Mouse (Mus musculus): ENCODE measurements around the gene Slc30a5.
A peak's percentile ranks its signal among the peaks of the same experiment; 100 is the strongest.
"Not testable (repeated sequence)": the region's sequence is repeated elsewhere in the genome, so short reads cannot be mapped to it uniquely, and the experiment has no call there.

Gene Slc30a5

DNA sequence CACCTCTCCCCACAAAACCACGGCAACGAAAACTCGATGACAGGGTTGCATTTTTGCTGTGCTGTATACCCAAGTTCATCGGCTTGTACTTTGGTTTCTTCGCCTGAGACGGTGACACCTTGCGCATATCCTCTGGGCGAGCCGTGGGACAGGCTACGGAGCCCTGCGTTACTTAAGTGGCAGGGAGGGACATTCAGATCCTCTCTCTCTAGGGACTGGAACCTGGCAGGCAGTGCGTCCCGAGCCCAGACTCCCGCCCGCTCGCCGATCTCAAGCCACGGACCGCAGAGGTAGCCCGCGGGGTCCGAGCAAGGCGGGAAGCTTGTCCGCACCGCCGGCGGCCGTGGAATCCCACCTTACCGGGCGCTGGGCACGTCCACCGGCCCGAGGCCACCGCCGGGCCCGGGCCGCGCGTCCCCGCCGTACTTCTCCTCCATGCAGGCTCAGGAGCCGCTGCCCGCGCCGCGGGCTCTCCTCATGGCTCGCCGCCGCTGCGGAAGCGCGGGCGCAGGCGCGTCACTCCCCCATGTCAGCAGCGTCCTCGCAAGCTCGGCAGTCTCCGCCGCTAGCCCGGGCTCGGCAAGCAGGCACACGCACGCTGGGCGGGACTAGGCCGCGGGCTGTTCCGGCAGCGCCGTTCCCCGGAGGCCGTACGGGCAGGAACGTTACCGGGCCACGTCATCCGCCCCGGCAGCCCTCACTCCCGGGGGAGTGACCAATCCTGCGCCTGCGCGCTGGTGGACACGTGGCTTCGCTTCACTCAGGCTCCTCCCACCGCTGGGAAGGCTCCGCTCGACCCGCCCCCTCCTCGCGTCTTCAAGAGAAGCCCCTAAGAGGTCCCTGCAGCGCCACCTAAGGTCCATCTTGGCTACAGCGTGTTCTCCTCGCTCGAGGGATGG is at the start of gene Slc30a5:
Slc30a5 (minus strand) TSS at position 687 of the 899 bp plus-strand sequence.
- DNase-seq (ENCODE audit: low spot score), result peak; percentile 97

DNA sequence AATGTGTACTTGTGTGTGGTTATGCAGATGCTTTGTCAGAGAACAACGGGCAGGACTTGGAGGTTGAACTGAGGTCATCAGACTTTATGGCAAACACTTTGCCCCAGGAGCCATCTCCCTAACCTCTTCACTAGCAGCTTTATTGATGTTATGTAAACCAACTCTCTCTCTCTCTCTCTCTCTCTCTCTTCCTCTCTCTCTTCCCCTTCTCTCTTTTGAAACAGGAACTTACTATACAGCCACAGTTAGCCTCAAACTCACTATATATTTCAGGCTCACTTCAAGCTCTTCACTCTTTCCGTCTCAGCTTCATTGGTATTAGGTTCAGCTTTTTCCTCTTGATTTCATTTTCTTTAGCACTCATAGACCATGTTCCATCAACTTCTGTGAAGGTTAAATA is 48.7 kb upstream of the Slc30a5 start:
- no peak for DNase-seq (ENCODE audit: low spot score)

DNA sequence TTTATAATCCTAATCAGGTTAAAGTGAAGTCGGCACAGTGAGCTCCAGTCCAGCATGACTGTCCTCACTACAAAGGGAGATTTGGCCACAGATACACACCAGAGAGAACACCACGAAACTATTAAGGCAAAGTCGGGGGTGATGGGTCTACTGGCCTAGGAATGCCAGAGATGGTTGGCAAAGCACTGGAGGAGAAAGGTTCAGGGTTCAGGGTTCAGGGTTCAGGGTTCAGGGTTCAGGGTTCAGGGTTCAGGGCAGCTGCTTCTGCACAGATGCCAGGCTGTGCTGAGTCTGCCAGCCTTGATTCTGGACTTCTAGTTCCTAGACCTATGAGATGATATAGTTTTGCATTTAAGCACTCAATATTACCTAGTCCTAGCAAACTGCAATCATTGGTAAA is 46.6 kb upstream of the Slc30a5 start:
- no peak for DNase-seq (ENCODE audit: low spot score)

DNA sequence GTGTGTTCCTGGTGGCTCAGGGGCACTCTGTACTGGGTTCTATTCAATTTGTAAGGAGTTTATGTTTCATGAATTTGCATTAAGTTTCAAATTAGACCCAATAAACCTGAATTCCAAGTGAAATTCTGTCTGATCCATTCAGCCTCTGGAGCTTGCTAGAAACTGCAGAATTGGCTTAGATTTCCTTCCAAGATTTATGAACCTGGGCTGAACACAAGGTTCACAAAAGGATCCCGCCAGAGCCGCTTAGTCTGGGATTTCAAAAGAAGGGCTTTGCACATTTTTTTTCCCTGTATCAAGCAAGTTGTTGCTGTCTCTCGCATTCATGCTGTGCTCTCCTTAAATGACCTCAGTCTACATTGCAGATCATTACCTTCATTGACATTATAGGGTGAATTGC is 46.1 kb upstream of the Slc30a5 start:
- DNase-seq (ENCODE audit: low spot score), result no peak

DNA sequence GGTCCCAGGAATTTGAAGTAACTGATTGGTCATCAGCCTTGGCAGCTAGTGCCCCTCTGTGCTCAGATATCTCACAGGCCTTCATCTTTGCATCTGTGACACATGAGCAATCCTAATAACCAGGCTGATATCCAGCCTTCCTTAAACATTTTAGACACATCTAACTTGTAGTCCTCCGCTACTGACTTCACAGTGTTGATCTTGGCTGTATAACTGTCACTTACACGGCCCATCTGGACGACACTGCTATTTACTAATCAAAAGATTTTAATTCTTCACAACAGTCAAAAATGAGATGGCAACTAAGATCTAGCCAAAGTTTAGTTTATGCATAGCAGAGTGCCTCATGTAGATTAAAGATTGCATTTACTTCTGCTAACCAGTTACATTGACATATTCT is 45.0 kb upstream of the Slc30a5 start:
- no peak for DNase-seq (ENCODE audit: low spot score)

DNA sequence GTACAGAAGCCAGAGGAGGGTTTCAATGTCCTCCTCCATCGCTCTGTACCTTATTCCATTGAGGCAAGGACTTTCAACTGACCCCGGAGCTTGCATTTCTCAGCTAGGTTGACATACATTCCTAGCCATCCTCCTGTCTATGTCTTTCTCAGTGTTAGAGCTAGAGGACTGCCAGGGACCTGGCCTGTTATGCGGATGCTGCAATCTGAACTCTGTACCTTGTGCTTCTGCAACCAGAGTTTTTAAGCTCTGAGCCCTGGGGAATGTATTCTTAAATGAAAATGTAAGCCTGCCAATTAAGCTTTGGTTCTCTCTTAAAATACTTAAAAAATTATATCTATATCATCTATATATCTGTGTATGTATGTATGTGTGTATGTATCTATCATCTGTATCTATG is 44.5 kb upstream of the Slc30a5 start:
- no peak for DNase-seq (ENCODE audit: low spot score)

DNA sequence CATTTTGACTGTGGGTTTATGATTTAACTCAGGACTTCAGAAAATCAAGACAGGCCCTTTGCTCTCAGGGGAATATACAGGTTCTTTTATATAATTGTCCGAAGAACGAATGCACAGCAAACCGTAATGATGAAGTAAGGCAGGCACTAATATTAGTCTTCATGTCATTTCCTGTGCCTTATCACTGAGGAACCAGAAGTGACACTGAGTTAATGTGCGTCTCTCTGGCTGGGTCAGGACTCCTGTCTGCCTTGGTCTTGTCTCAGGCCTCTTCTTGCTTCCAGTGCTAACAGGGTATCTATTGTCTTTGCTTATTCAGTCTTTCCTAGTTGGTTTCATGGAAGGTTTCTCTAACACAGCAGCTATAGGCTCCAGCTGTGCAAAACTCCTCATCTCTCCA is 41.9 kb upstream of the Slc30a5 start:
- DNase-seq (ENCODE audit: low spot score), result no peak

DNA sequence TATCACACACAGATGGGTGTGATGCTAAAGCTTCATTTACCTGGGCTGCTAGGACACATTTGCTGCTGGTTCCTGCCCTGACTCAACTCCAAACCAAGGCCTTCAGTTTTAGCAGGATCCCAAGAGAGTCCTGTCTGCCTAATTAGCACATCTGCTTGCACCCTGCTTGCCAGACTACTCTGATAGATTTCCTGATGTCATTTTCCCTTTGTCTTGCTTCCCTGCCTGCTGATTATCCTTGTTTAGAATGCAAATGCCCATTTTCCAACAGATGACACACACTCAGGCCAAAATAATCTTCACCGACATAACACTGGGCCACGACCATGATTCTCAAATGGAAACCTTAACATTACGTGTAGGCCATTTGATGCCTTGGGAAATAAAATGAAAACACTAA is 41.4 kb upstream of the Slc30a5 start:
- DNase-seq (ENCODE audit: low spot score), result no peak

DNA sequence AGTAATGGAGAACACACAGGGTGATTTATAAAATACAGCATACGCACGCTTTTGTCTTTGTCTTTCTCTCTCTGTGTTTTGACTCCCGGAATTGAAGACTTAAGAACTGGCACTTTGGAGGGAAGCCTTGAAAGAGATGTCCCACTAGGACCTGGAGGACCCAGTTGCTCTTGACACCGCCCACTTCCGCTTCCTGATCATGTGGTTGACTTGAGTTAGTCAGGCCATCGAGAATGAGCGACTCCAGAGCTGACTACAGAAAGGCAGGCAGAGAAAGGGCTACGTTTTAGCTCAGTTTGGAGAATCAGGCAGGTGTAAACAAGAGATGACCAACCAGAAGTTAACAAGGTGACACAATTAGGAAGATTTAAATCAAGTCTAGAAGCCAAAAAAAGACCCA is 40.3 kb upstream of the Slc30a5 start:
- no peak for DNase-seq (ENCODE audit: low spot score)

DNA sequence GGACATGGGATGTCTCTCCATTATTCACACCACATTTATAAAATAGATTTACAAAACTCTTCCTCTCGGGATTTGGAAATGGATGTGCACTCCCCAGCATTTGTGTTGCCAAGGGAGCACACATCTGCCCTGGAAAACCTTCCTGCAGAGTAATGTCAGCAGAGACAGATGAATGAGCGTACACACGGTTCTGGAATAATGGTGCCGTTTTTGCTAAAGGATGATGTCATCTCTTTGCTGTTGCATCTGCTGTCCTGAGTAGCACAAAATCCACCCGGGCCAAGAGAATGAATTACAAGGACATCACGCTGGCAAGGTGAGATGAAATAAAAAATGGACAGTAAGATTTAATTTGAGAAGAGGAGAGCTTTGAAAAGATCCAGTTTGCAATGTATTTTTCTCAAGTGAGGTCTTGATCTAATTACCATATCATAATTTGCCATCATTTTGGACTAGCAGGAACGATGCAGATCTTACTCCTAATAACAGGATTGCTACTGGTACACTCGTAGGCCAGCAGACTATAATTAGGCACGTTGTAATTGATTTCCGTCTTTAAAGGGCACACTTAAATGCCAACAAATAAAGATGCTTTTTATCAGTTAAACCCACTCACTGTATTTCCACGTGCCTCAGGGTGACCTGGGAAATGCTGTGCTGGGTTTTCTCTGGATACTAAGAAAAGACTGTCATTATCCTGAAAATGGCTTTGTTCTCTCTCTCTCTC is 38.4 kb upstream of the Slc30a5 start:
- no peak for DNase-seq (ENCODE audit: low spot score)

DNA sequence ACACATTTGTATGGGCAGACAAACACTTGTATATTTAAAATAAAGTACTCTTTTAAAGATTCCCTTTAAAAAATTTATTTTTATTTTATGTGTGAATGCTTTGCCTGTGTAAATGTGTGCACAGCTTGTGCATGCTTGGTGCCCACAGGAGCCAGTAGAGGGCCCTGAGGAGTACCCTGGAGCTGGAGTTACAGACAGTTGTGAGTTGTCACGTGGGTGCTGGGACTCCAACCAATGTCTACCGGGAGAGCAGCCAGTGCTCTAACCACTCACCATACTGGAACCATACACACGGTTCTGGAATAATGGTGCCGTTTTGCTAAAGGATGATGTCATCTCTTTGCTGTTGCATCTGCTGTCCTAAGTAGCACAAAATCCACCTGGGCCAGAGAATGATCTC is 36.6 kb upstream of the Slc30a5 start:
- DNase-seq (ENCODE audit: low spot score), result no peak

DNA sequence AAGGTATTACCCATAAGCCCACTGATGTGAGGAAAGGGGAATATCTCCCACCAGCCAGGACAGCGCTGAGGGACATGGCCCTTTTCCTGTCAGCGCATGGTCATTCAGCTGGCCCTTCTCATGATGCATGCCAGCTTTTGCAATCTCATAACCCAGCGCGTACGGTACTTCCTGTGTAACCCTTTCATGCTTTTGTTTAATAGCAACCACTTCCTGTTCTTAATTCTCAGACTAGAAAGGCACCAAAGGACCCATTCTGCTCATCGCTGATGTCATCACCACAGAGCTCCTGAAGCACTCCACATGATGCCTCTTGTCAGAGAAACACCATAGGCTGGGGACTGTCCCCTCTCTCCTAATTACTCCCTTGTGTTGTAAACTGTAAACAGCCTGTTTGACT is 33.1 kb upstream of the Slc30a5 start:
- no peak for DNase-seq (ENCODE audit: low spot score)

DNA sequence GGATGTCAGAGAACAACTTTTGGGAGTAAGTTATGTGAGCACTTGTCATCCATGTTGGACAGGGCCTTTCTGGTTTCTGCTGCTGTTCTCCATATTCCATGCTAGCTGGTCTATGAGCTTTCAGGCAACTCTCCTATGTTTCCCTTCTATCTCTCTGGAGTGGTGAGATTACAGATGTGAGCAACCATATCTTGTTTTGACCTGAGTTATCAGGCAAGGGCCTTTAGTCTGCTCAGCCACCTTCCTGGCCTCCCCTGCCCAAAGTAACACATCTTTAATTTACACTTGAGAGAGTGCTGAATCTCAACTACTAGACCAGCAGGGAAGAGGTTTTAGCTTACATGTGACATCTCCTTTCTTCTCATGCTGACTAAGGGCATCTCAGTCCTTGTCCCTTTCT is 32.5 kb upstream of the Slc30a5 start:
- DNase-seq (ENCODE audit: low spot score), result no peak

DNA sequence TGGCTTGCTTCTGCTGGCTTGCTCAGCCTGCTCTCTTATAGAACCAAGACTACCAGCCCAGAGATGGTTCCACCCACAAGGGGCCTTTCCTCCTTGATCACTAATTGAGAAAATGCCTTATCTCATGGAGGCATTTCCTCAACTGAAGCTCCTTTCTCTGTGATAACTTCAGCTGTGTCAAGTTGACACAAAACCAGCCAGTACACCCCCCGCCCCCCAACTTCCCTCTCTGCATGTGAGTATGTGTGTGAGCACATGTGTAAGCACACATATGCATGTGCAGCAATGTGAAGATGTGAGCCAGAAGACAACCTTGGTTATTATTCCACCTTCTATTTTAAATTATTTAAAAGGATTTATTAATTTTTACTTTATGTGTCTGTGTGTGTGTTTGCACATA is 30.7 kb upstream of the Slc30a5 start:
- DNase-seq (ENCODE audit: low spot score), result not testable (repeated sequence)

DNA sequence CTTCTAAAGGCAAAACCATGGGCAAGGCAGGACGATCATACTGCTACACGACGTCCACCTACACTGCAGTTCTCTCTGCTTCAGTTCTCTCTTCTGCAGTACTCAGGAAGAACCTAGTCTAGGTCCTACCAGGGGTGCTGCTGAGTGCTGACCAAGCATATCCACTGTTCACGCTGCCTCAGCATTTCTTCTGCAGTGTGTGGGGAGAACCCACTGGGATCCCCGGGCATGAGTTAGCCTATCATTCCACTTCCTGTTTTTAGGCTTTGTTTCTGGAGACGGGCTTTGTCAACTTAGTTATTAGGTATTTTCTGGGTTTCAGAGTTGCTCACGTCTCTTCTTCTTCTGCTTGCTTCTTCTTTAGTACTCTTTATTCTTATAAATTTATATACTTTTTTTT is 25.9 kb upstream of the Slc30a5 start:
- DNase-seq (ENCODE audit: low spot score), result no peak

DNA sequence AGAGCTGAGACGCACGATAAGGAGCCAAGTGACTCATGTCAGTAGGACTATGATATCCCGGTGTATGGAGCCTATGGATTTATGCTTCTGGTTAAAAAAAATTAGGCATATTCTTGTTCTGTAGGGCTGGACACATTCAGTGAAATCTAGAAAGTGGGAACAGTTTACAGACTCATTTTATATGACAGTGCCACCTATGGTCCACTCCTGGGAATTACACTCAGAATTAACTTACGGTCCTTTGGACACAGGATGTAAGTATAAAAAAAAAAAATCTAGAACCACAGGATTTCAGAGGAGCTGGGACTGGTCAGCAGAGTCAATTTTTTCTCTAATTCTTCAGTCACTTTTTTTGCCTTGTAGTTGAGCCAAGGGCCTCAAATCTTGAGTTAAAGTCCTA is 20.9 kb upstream of the Slc30a5 start:
- DNase-seq (ENCODE audit: low spot score), result no peak

DNA sequence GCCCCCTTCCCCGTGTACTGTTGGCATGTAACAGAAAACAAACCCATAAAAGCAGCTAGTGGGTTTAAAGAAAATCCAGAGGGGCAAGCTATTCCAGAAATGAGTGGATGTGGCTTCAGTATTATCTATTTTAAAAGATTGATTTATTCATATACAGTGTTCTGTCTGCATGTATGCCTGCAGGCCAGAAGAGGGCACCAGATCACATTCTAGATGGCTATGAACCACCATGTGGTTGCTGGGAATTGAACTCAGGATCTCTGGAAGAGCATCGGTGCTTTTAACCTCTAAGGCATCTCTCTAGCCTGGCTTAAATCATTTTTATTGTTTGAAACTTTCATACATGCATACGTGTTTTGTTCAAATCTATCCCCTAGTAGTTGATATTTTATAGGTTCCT is 19.9 kb upstream of the Slc30a5 start:
- no peak for DNase-seq (ENCODE audit: low spot score)

DNA sequence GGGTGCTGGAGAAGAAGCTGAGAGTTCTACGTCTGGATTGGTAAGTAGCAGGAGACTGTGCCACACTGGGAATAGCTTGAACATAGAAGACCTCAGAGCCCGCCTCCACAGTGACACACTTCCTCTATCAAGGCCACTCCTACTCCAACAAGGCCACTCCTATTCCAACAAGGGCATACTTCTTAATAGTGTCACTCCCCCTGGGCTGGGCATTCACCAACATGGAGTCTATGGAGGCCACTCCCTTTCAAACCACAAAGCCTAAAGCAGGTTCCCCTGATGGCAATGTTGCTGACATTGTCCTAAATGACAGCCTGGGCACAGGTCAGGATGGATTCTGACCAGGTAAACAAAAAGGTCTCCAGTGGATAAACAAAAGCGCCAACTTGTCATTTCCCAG is 15.9 kb upstream of the Slc30a5 start:
- DNase-seq (ENCODE audit: low spot score), result no peak

DNA sequence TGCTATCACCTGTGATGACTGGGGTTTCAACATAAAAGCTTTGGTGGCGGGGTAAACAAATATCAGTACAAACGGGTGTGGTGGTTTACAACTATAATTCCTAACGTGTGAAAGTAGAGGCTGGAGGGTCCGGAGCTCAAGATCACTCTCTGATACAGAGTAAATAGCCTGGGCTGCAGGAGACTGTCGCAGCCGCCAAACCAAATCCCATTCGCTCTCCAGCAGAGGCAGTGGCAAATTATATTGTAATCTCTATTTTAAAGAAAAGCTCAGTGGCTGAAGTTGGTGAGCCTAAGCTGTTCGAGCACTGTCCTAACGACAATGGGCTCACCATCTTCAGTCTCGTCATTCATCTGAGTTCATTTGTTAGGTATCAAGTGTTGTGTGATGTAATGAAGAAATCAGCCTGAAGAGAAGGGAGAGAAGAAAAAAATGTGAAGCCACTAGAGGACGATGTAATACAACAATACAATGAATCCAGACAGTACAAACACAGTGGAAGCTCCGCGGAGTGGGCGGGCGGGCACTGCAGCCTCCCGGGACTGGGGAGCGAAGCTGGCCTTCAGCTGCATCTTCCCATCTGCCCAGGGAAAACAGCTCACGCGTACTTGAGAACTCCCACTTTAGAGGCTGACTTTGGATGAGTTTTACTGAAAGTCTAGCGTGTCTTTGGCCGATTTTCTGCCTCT is 13.8 kb upstream of the Slc30a5 start:
- DNase-seq (ENCODE audit: low spot score), result no peak

DNA sequence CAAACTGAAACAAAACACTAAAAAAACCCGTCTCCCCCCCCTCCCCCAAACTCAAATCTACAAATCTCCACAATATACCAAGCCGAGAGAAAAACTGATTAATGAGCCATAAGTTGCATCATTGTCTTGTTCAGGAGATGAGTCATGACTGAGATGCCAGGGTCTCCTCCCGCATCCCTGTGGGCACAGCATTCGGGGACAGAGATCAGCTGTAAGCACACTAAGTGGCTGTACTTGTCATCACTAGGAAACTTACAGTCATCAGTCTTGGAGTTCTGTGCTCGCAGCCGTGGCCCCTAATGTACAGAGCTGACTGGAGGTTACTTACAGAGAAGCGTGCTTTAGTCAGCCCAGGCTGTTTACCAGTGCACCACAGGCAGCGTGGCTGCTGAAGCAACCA is 13.0 kb upstream of the Slc30a5 start:
- no peak for DNase-seq (ENCODE audit: low spot score)

DNA sequence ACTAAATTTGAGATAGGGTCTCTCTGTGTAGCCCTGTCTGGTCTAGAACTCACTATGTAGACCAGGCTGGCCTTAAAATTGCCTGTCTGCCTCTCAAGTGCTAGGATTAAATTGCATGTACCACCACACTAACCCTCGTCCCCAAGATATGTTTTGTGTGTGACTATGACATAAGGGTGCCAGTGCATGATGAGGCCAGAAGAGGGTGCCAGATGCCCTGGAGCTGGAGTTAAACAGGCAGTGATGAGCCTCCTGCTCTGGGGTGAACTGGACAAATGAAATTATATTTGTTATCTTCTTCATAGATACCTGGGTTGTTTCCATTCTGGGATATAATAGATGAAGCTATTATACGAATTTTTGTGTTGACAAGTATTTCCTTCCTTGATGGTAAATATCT is 10.7 kb upstream of the Slc30a5 start:
- DNase-seq (ENCODE audit: low spot score), result no peak

DNA sequence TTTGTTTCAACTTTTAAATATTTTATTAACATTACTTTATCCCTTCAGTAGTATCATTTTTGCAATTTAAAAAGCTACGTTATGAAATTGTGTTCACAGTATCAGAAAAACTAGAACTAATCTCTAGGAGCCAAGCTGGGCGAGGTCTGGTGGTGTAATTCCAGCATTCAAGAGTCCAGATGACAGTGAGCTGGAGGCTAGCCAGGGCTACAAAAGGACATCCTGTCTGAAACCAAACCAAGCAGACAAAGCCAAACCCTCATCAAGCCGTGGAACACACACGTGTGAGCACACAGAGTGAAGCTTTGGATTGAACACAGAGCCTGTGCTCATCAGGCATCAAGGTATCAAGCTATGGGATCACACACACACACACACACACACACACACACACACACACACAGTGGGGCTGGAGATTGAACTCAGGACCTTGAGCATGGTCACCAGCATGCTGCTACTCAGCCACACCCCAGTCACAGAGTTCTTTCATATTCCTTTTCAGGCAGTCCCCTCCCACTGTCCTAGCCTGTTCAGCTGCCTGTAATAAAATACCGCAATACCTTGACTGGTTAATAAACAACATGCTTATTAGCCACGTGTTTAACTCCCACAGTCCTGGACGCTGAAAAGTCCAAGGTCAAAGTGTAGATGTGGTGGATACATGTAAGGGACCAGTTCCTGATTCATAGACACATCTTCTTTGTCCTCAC is 9.9 kb upstream of the Slc30a5 start:
- DNase-seq (ENCODE audit: low spot score), result no peak
